Mouse (Mus musculus) embryonic facial prominence, embryonic 14.5 days (tissue): ENCODE measurements around the gene H2-Ab1. TPM values are rescaled to one million over a fixed set of nuclear protein-coding genes. Genes with fewer than 3 reads are reported as not detected.

Experiments used
- ATAC-seq: fragments of 200-750 bp; cut with Nextera tagmentation; 2 replicates; pipeline ENCODE4 v1.8.0; 2017; ENCODE audit warnings: low read depth, moderate number of reproducible peaks, moderate TSS enrichment
- DNase-seq: peaks from one replicate; pipeline ENCODE4 v3.0.0-alpha.2; 2015; ENCODE audit warnings: low spot score
- H3K27ac ChIP-seq: fragments of 300-500 bp; sonication (generic); replicated peaks from 2 replicates; pipeline ENCODE4 v1.5.1; 2014; ENCODE audit warnings: low read depth, mild to moderate bottlenecking, low read length, moderate library complexity
- H3K27me3 ChIP-seq: fragments of 300-500 bp; sonication (generic); replicated peaks from 2 replicates; pipeline ENCODE4 v1.6.1; 2014; ENCODE audit warnings: low read length; ENCODE audit not compliant: control insufficient read depth, insufficient read depth
- H3K36me3 ChIP-seq: fragments of 300-500 bp; sonication (generic); 2 replicates; pipeline ENCODE4 v1.6.1; 2014; ENCODE audit warnings: low read length, mixed read lengths; ENCODE audit not compliant: control insufficient read depth, insufficient read depth
- H3K4me1 ChIP-seq: fragments of 300-500 bp; sonication (generic); 2 replicates; pipeline ENCODE4 v1.6.1; 2014; ENCODE audit warnings: antibody characterized with exemption, low read length; ENCODE audit not compliant: control insufficient read depth, insufficient read depth
- H3K4me2 ChIP-seq: fragments of 300-500 bp; sonication (generic); 2 replicates; pipeline ENCODE4 v1.6.1; 2014; ENCODE audit warnings: low read depth, mild to moderate bottlenecking, low read length, moderate library complexity, mixed read lengths
- H3K4me3 ChIP-seq: fragments of 300-500 bp; sonication (generic); 2 replicates; pipeline ENCODE4 v1.5.1; 2014; ENCODE audit warnings: low read depth, mild to moderate bottlenecking, low read length
- H3K9ac ChIP-seq: fragments of 300-500 bp; sonication (generic); 2 replicates; pipeline ENCODE4 v1.6.1; 2014; ENCODE audit warnings: low read depth, mild to moderate bottlenecking, low read length, moderate library complexity, mixed read lengths
- H3K9me3 ChIP-seq: fragments of 300-500 bp; sonication (generic); 2 replicates; pipeline ENCODE4 v1.6.1; 2016; ENCODE audit warnings: low read length; ENCODE audit not compliant: control insufficient read depth
- WGBS: fragments of 180-500 bp; shearing (Covaris S2); extraction: QIAGEN DNeasy Blood & Tissue Kit; methylation state at CpG from one replicate; pipeline ENCODE4 v1.1.7; 2014; 5-methylcytosine and 5-hydroxymethylcytosine counted together
- polyA plus RNA-seq: library from polyadenylated mRNA; unstranded; fragments of >200 nt; fragmentation: Nextera tagmentation; extraction: Ambion mirVana; gene quantifications from 2 replicates; pipeline ENCODE4 v1.2.1, GENCODE M21; 2014

The H2-Ab1 gene
- polyA plus RNA-seq, 1 experiment from 2014 or later: 9.4 TPM

DNA sequence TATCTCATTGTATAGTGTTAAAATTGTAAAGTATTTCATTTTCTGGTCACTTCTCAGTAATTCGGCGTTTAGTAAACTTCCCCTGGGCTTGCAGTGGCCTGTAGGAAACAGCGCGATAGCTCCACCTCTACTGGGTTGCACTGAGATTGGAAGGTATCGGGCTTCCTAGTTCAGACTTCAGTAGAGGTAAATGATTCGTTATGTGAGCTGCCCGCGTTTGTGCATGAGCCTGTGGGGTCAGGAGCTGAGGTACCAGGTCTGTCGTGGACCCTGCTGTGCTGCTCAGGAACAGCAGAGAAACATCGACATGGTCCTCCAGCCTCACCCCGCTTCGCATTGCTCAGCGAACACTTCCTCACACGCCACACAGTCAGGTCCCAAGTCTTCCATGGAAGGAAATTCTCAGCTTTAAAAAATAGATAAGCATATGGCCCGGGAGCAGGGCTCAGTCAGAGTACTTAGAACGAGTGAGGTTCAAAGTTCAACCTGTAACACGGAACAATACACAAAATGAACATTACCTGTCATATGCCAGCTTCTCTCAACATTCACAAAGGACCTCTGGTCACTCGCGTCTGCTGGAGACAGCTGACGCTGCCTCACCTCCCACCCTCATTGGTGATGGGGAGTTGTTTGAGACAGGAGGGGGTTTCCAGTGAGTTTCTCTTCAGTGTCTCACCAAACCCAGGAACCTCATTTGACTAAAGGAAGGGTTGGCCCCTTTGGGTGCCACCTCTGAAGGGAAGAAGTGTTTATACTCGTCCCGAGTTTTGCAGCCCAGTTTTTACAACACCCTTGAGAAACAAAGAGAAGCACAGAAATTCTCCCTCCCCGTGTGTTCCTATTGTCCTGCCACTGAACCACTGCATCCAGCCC lies 43.4 kb downstream of the H2-Ab1 start:
- Histone ChIP-seq H3K4me3 (no peak overlapping the region), H3K27me3 (no peaks in the 10 kb centered on the region), H3K36me3 (no peaks in the 10 kb centered on the region), H3K27ac (no peak overlapping the region), H3K9me3 (no peaks in the 10 kb centered on the region), H3K4me2 (no peak overlapping the region), H3K4me1 (no peaks in the 10 kb centered on the region; the same call in 1 of the 2 replicates), H3K9ac (no peak overlapping the region)
- ATAC-seq: no peak
- no peak for DNase-seq
- 80% methylated on average over 23 of the region's 23 CpGs for WGBS

- Histone ChIP-seq H3K4me3 (no peak overlapping the region), H3K4me2 (no peak overlapping the region), H3K36me3 (no peaks in the 10 kb centered on the region), H3K4me1 (no peaks in the 10 kb centered on the region), H3K9ac (no peak overlapping the region), H3K27me3 (no peaks in the 10 kb centered on the region), H3K9me3 (no peaks in the 10 kb centered on the region), H3K27ac (no peak overlapping the region)
- no peak for DNase-seq
- WGBS: 88% methylated on average over 4 of the region's 4 CpGs
- ATAC-seq: no peak
Measured at GRCm38 (mm10) chr17:34301670-34302190, 44.2 kb downstream of the H2-Ab1 start.

GRCm38 (mm10) chr17:34303789-34304188 lies 46.3 kb downstream of the H2-Ab1 start:
- H3K9me3 ChIP-seq: no peaks in the 10 kb centered on the region
- no peaks in the 10 kb centered on the region for H3K36me3 ChIP-seq
- no peak for DNase-seq
- no peak overlapping the region for H3K9ac ChIP-seq
- no peaks in the 10 kb centered on the region for H3K4me1 ChIP-seq
- H3K4me3 ChIP-seq: no peak overlapping the region
- no peaks in the 10 kb centered on the region for H3K27me3 ChIP-seq
- no peak for ATAC-seq
- H3K4me2 ChIP-seq: no peak overlapping the region
- WGBS: 78% methylated on average over 2 of the region's 2 CpGs
- H3K27ac ChIP-seq: no peak overlapping the region

- H3K9ac ChIP-seq: no peak overlapping the region
- H3K4me3 ChIP-seq: no peak overlapping the region
- H3K27me3 ChIP-seq: no peaks in the 10 kb centered on the region
- WGBS: 22% methylated on average over 4 of the region's 4 CpGs
- H3K4me2 ChIP-seq: no peak overlapping the region
- no peaks in the 10 kb centered on the region for H3K9me3 ChIP-seq
- no peaks in the 10 kb centered on the region for H3K36me3 ChIP-seq
- DNase-seq (peak; percentile 68), ATAC-seq (peak; percentile 34; the same call in 1 of the 2 replicates)
- no peak overlapping the region for H3K27ac ChIP-seq
- no peaks in the 10 kb centered on the region; the same call in 1 of the 2 replicates for H3K4me1 ChIP-seq
Measured at GRCm38 (mm10) chr17:34304751-34305150, 47.3 kb downstream of the H2-Ab1 start.

DNA sequence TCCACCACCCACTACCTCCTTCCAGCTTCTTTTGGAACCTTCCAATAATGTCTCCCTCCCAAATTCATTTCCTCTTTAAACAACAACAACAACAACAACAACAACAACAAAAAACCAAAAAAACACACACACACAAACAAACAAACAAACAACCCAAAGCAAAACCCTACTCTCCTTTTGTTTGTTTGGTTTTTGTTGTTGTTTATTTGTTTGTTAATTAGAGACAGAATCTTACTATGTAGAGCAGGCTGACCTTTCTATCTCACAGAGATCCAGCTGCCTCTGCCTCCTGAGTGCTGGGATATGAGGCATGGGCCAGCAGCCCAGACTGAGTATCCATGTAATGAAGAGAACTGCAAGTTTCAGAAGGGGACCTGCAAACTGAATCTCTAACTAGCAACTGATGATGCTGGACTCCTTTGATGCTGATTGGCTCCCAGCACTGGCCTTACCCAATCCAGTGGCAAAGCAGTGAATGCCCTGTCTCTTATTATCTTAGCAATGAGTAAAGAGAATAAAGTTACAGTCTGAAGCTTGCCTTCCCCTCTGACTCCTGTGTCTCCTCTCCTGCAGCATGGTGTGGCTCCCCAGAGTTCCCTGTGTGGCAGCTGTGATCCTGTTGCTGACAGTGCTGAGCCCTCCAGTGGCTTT lies 48.0 kb downstream of the H2-Ab1 start, which contains the start of gene H2-Eb1:
Gene H2-Eb1, plus strand, starts transcription at position 488 of the 651 bp plus-strand sequence.
- H3K9ac ChIP-seq: no peak within 1 kb of the TSS
- H3K27me3 ChIP-seq: no peaks in the 10 kb centered on the region
- no peak within 1 kb of the TSS for H3K4me2 ChIP-seq
- no peaks in the 10 kb centered on the region for H3K36me3 ChIP-seq
- no peaks in the 10 kb centered on the region for H3K9me3 ChIP-seq
- no peaks in the 10 kb centered on the region; the same call in 1 of the 2 replicates for H3K4me1 ChIP-seq
- H3K27ac ChIP-seq: no peak within 1 kb of the TSS
- peak; percentile 90 for DNase-seq
- H3K4me3 ChIP-seq: no peak within 1 kb of the TSS
- peak; percentile 89 for ATAC-seq

DNA sequence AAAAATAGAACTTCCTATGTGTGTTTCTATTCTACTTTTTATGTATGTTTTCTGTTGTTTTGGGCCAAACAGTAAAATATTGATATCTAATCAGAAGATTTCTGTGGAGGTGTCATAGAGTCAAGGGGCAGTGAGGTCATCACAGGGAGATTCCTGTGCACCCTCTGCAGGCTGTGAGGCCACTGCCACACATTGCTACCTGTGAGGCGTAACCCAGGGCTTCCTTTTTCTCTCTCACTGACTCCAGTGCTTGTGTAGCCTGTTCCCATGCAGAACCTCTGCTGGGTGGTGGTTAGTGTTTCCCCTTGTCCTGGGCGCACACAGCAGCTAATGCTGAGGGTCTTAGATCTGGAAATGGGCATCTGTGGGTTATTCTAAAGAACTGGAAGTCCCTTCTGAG lies 48.9 kb downstream of the H2-Ab1 start:
- H3K27ac ChIP-seq: no peak overlapping the region
- H3K4me2 ChIP-seq: no peak overlapping the region
- no peaks in the 10 kb centered on the region for H3K36me3 ChIP-seq
- H3K27me3 ChIP-seq: no peaks in the 10 kb centered on the region
- no peaks in the 10 kb centered on the region; the same call in 1 of the 2 replicates for H3K4me1 ChIP-seq
- no peak for ATAC-seq
- DNase-seq: no peak
- H3K4me3 ChIP-seq: no peak overlapping the region
- 74% methylated on average over 2 of the region's 2 CpGs for WGBS
- no peak overlapping the region for H3K9ac ChIP-seq
- H3K9me3 ChIP-seq: no peaks in the 10 kb centered on the region

- no peak for ATAC-seq
- Histone ChIP-seq H3K9ac (no peak overlapping the region), H3K36me3 (no peaks in the 10 kb centered on the region), H3K27me3 (no peaks in the 10 kb centered on the region), H3K4me3 (no peak overlapping the region), H3K27ac (no peak overlapping the region), H3K9me3 (no peaks in the 10 kb centered on the region), H3K4me1 (no peaks in the 10 kb centered on the region; the same call in 1 of the 2 replicates), H3K4me2 (no peak overlapping the region)
- no peak for DNase-seq
Measured at GRCm38 (mm10) chr17:34307216-34307615, 49.7 kb downstream of the H2-Ab1 start.

- WGBS: 76% methylated on average over 4 of the region's 4 CpGs
- H3K4me1 ChIP-seq: no peaks in the 10 kb centered on the region; the same call in 1 of the 2 replicates
- no peak for DNase-seq
Measured at GRCm38 (mm10) chr17:34308161-34308560, 50.7 kb downstream of the H2-Ab1 start.

More at GRCm38 (mm10) chr17:34308161-34308560, 50.7 kb downstream of the H2-Ab1 start:
- no peak overlapping the region for H3K9ac ChIP-seq
- H3K4me2 ChIP-seq: no peak overlapping the region
- no peak for ATAC-seq
- no peaks in the 10 kb centered on the region for H3K27me3 ChIP-seq
- H3K9me3 ChIP-seq: no peaks in the 10 kb centered on the region
- H3K36me3 ChIP-seq: no peaks in the 10 kb centered on the region
- H3K27ac ChIP-seq: no peak overlapping the region
- no peak overlapping the region for H3K4me3 ChIP-seq
